Mouse (Mus musculus): ENCODE measurements around the gene Cbx1. TPM values are rescaled to one million over a fixed set of nuclear protein-coding genes. Genes with fewer than 3 reads are reported as not detected.
"Not testable (repeated sequence)": the region's sequence is repeated elsewhere in the genome, so short reads cannot be mapped to it uniquely, and the experiment has no call there.

Cbx1 gene
- total RNA-seq, 2 experiments from 2014 or later, result 35.0 to 42.0 TPM

DNA sequence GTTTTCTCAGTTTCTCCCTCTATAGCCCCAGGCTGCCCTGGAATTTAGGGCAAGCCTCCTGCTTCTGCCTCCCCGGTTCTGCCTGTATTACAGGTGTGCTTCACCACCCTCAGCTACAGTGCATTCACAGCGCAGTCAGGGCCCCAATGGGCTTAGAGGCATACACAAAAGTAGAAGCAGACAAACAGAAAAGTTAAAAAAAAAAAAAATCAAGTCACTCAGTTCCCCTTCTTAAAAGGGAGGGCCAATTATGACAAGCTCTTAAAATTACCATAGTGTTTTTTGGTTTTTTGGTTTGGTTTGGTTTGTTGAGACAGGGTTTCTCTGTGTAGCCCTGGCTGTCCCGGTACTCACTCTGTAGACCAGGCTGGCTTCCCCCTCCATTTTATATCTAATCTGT lies 43.6 kb downstream of the Cbx1 start:
- TF ChIP-seq CTCF (IDR thresholded peaks at IDR 0.05), result no peak
- intact Hi-C loops (cut with DNase I), result no loop called here
- DNase-seq, result no peak
- no peak overlapping the region for H3K27ac ChIP-seq
- H3K4me3 ChIP-seq, result no peak overlapping the region

DNA sequence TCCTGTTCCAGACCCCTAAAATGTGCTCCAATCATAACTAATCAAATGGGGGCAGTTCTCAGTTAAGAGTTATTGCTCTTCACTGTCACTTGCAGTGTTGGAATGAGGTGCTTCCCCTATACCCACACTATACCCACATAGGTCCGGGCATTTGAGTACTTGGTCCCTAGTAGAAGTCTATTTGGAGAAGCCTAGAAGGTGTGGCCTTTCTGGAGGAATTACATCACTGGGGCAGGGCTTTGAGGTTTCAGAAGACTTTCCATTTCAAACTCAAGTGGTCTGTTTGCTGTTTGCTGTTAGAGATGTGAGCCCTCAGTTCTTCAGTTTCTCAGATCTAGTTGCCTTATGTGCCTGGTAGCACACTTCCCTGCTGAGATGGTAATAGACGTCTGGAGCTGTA lies 44.0 kb downstream of the Cbx1 start:
- intact Hi-C loops (cut with DNase I), result no loop called here
- DNase-seq, result no peak
- no peak overlapping the region for H3K4me3 ChIP-seq
- no peak for TF ChIP-seq CTCF (IDR thresholded peaks at IDR 0.05)
- H3K27ac ChIP-seq, result no peak overlapping the region

DNA sequence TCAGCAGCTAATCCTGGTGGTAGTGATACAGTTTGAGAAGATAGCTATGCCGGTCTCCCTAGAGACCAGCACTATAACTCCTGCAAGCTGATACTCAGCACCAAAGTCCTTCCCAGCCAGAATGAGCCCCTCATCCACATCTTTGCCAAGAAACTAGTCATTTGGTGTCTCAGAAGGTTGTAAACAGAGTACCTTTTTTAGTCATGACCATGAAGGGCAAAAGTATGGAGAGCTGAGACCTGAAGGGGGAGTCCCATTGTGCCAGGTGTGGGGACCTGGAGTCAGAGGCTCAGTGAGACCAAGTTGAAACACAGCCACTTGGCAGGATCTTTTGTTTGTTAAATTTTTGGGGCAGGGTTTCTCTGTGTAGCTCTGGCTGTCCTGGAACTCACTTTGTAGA lies 45.2 kb downstream of the Cbx1 start:
- no peak for TF ChIP-seq CTCF (IDR thresholded peaks at IDR 0.05)
- no peak overlapping the region for H3K4me3 ChIP-seq
- no peak overlapping the region for H3K27ac ChIP-seq
- intact Hi-C loops (cut with DNase I), result no loop called here
- DNase-seq, result no peak

DNA sequence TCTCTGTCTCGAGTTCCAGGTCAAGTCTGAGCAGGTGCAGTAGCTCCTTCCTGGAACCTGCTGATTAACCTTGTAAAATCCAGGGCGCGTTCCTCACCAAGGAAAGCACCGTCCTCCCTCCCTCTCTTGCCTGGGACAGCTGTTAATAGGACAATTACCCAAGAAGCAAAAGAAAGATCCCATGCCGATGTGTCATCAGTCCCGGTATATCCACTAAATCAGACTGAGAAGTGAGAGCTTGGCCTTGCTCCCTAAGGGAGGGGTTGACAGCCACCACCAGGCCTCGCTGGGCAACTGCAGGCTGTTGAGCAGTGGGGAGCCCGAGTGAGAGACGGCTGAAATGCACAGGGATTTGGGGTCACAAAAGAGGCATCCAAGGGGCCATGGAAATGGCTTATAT lies 48.4 kb downstream of the Cbx1 start:
- peak; percentile 56 for TF ChIP-seq CTCF (IDR thresholded peaks at IDR 0.05)
- DNase-seq, result peak; percentile 63
- peak overlapping the region; percentile 84 for H3K27ac ChIP-seq
- H3K4me3 ChIP-seq, result peak overlapping the region; percentile 16
- intact Hi-C loops (cut with DNase I), result no loop called here

DNA sequence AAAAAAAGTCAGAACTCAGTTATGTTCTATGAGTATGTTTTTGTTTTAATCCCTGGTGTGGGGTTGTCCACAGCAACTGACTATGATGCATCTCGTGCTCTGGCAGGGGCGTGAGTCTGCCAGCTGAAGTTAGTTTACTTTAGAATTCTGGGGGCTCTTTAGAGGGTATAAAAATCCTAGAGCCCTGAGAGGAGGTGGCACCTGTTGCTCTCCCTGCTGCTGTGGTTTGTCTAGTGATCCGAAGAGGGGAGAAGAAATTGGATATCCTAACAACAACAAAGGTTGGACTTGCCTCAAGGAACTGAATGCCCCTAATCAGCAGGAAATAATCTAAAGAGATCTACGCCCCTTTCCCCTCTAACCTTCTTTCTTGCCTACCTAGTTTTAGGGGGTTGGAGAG lies 49.4 kb downstream of the Cbx1 start:
- intact Hi-C loops (cut with DNase I), result no loop called here
- Histone ChIP-seq H3K27ac (no peak overlapping the region), H3K4me3 (no peak overlapping the region)
- no peak for TF ChIP-seq CTCF (IDR thresholded peaks at IDR 0.05)
- no peak for DNase-seq

- DNase-seq, result no peak
- Histone ChIP-seq H3K4me3 (no peak overlapping the region), H3K27ac (no peak overlapping the region)
- intact Hi-C loops (cut with DNase I), result no loop called here
- no peak for TF ChIP-seq CTCF (IDR thresholded peaks at IDR 0.05)
Measured at GRCm38 (mm10) chr11:96839428-96839827, 50.5 kb downstream of the Cbx1 start.

GRCm38 (mm10) chr11:96839877-96840276 lies 51.0 kb downstream of the Cbx1 start:
- H3K4me3 ChIP-seq, result no peak overlapping the region
- DNase-seq, result no peak
- no peak overlapping the region for H3K27ac ChIP-seq
- TF ChIP-seq CTCF (IDR thresholded peaks at IDR 0.05), result no peak
- intact Hi-C loops (cut with DNase I), result no loop called here

DNA sequence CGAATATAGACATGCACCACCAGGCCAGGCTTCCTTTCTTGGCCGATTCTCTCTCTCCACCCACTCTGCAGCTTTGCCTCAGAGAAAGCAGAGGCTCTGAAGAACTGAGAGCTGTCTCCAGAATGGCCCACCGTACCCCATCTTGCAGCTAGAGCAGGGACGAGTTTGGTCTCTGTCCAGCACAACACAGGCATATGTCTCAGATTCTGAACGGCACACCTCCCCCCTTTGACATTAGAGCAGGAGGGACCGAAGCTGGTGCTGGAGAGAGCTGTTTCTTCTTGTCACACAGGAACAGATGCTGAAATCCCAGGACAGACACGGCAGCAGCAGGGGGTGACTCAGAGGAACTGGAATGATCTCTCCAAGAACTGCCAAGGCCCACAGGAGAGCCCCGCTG lies 51.4 kb downstream of the Cbx1 start:
- peak overlapping the region; percentile 28; the same call in 1 of the 2 replicates for H3K27ac ChIP-seq
- intact Hi-C loops (cut with DNase I), result no loop called here

GRCm38 (mm10) chr11:96843627-96844026 lies 54.7 kb downstream of the Cbx1 start:
- DNase-seq, result no peak
- intact Hi-C loops (cut with DNase I), result no loop called here
- TF ChIP-seq CTCF (IDR thresholded peaks at IDR 0.05), result no peak
- Histone ChIP-seq H3K27ac (no peak overlapping the region), H3K4me3 (no peak overlapping the region)

More for the DNA sequence above, 51.4 kb downstream of the Cbx1 start:
- no peak overlapping the region for H3K4me3 ChIP-seq
- TF ChIP-seq CTCF (IDR thresholded peaks at IDR 0.05), result no peak
- DNase-seq, result no peak

DNA sequence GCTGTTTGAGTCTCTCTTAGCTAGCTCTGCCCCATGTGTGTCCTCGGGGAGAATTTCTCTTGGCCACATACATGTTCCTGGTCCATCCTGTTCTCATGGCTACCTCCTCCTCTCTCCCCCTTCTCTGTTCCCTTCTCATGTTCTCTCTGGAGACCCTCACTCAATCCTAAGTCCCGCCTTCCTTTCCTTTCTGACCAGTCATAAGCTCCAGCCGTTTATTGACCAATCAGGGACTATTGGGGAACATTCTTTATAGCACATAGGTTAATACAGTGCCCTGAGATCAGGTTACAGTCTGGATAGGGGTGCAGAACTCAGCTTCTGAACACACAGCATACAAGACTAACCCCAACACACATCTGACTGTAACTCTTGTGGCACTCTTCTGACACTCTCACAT lies 58.3 kb downstream of the Cbx1 start:
- DNase-seq, result no peak
- intact Hi-C loops (cut with DNase I), result no loop called here
- Histone ChIP-seq H3K4me3 (no peak overlapping the region), H3K27ac (no peak overlapping the region)
- no peak for TF ChIP-seq CTCF (IDR thresholded peaks at IDR 0.05)

DNA sequence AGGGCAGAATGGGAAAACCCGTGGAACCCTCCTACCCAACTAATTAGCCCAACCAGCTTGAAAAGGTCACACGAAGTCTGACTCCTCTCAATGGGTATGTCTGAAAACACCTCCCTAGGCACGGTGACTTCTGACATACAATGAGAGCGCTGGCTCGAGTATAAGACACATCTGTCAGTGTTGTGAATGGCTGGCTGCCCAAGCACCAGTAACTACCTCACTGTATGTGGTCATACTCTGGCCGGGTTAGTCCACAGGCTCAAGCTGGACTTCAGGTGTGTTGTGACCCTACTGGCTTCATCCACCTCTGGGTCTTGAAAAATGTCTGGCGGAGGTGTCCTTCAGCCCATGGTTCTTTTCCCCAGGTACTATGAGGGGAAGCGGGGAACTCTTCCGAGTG lies 59.8 kb downstream of the Cbx1 start:
- no peak for TF ChIP-seq CTCF (IDR thresholded peaks at IDR 0.05)
- H3K27ac ChIP-seq, result no peak overlapping the region
- intact Hi-C loops (cut with DNase I), result no loop called here
- no peak for DNase-seq
- H3K4me3 ChIP-seq, result no peak overlapping the region

GRCm38 (mm10) chr11:96849145-96849544 lies 60.2 kb downstream of the Cbx1 start:
- DNase-seq; intact Hi-C loops (cut with DNase I): not testable (repeated sequence)
- H3K27ac ChIP-seq, result peak overlapping the region; percentile 85

DNA sequence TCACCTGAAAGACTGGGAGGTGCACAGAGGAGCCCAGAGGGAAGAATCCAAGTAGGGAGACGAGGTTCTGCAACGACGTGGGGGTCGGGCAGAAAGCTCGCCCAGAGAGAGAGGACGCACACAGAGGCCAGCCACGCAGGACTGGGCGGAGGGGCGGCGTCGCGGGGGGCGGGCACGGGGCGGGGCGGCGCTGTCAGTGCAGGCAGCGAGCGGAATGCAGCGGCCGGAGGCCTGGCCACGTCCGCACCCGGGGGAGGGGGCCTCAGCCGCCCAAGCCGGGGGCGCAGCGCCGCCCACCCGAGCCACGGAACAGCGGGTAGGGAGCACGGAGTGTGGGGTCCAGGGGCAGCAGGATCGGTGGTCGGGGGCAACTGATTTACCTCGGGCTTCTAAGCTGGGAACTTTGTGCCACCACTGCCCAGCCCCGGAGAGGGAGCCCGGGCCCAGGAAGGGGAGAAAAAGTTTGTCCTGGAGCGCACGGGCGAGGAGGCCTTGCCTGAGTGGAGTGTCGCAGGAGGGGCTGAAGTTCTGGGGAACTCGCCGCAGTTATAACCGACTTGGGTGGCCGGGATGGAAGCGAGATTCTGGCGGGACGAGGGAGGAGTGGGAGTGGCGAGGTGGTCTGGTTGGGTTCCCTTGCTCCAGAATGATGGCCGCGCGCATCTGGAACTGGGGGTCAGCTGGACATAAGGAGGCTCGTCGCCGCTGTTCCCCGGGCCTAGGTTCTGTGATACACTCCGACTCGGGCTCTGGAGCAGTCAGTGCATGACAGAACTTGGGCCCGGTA lies 60.9 kb downstream of the Cbx1 start, which contains the start of gene Copz2:
Gene Copz2, plus strand, starts transcription at position 190 of the 787 bp plus-strand sequence.
- H3K4me3 ChIP-seq, result peak within 1 kb of the TSS; percentile 77
- peak within 1 kb of the TSS; percentile 85 for H3K27ac ChIP-seq
- intact Hi-C loops (cut with DNase I), result no loop called here
- DNase-seq, result peak; percentile 79
- TF ChIP-seq CTCF (IDR thresholded peaks at IDR 0.05), result no peak

More at GRCm38 (mm10) chr11:96849145-96849544, 60.2 kb downstream of the Cbx1 start:
- peak overlapping the region; percentile 77 for H3K4me3 ChIP-seq

- intact Hi-C loops (cut with DNase I), result no loop called here
- Histone ChIP-seq H3K27ac (no peak overlapping the region), H3K4me3 (no peak overlapping the region)
- TF ChIP-seq CTCF (IDR thresholded peaks at IDR 0.05), result no peak
- no peak for DNase-seq
Measured at GRCm38 (mm10) chr11:96857446-96857845, 68.5 kb downstream of the Cbx1 start.

Small RNA genes lying within 50 kb of the gene (microRNA-seq; reads per million reads assigned to microRNA genes)
- gene Mir152, result 642 reads per million, percentile 70 among the genes with 10 or more reads in this experiment

Other genes starting within 250 kb of the Cbx1 start
- gene Snx11, start 11.6 kb upstream of the Cbx1 start, total RNA-seq (2021), result 10 to 100 TPM; 11.1 to 13.6 TPM
- 100 to 1,000 TPM; 395 to 484 TPM for gene Nfe2l1, start 40.8 kb downstream of the Cbx1 start, total RNA-seq (2021)
- gene Copz2, start 60.7 kb downstream of the Cbx1 start, total RNA-seq (2021), result 10 to 100 TPM; 21.4 to 31.0 TPM
- 10 to 100 TPM; 21.5 to 24.0 TPM for gene Cdk5rap3, start 127.4 kb downstream of the Cbx1 start, total RNA-seq (2021)
- not detected for gene Prr15l, start 139.0 kb downstream of the Cbx1 start, total RNA-seq (2021)
- gene Pnpo, start 154.9 kb downstream of the Cbx1 start, total RNA-seq (2021), result 1 to 10 TPM; 7.4 to 8.2 TPM
- gene Sp2, start 193.8 kb downstream of the Cbx1 start, total RNA-seq (2021), result 10 to 100 TPM; 10.4 to 11.0 TPM
- gene Sp6, start 224.3 kb downstream of the Cbx1 start, total RNA-seq (2021), result under 1 TPM in 1 of 2 experiments, not detected in 1; 0.10 TPM
- gene Scrn2, start 240.8 kb downstream of the Cbx1 start, total RNA-seq (2021), result 10 to 100 TPM; 10.4 to 11.4 TPM

Measured in gastrocnemius, adult 2 months (tissue).